Mouse (Mus musculus) brain, embryonic 14.5 days (tissue): ENCODE data around the gene Gm15217. TPM values are rescaled to one million over a fixed set of nuclear protein-coding genes. Genes with fewer than 3 reads are reported as not detected.

Experiments used
- DNase-seq: peaks from one replicate; pipeline ENCODE4 v3.0.0-alpha.2; 2011; ENCODE audit warnings: low read depth
- CTCF ChIP-seq: fragments of 200-500 bp; IDR thresholded peaks from 2 replicates; pipeline ENCODE4 v1.5.1; 2012; ENCODE audit warnings: inconsistent platforms, mild to moderate bottlenecking, moderate library complexity, borderline replicate concordance; ENCODE audit not compliant: insufficient read depth, insufficient read length; ENCODE audit errors: extremely low read depth
- POLR2A ChIP-seq: fragments of 200-500 bp; IDR thresholded peaks from 2 replicates; pipeline ENCODE4 v1.6.1; 2012; ENCODE audit warnings: mild to moderate bottlenecking, inconsistent platforms, borderline replicate concordance; ENCODE audit not compliant: poor library complexity, insufficient read depth, insufficient read length, severe bottlenecking; ENCODE audit errors: extremely low read depth
- polyA plus RNA-seq: library from polyadenylated mRNA; depleted of rRNA; stranded (reverse); fragments of >200 nt; gene quantifications from 2 replicates; pipeline ENCODE4 v1.2.3, GENCODE M21; 2012; rRNA removed

Gene Gm15217
- polyA plus RNA-seq, 1 experiment, result not detected

DNA sequence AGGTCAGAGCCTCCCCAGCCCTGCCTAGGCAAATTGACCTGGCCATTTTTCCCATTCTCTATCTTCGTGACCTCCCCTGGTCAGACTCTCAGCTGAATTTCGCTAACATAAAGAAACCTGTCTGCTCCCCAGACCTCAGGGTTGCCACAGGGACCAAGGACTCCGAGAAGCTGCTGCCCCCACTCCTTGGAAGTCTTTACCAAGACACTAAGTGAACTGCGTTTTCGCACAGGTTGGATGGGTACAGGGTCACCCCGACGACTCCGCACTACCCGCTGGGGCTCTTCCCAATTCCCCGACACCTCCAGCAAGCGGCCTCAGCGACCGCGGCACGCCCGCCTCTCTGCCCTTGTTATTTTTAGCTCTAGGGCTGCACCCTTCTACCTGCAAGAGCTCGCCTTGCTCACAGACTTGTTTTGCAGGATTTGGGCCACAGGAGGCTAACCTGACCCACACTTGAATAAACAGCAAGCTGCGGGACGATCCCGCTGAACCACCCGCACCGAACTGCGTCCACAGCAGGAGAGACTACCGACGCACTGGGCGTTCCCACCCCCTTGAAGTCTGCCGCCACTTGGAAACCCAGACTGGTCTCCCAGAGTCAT is 19.0 kb downstream of the Gm15217 start:
- no peak for DNase-seq
- TF ChIP-seq CTCF (no peak), POLR2A (no peak)

DNA sequence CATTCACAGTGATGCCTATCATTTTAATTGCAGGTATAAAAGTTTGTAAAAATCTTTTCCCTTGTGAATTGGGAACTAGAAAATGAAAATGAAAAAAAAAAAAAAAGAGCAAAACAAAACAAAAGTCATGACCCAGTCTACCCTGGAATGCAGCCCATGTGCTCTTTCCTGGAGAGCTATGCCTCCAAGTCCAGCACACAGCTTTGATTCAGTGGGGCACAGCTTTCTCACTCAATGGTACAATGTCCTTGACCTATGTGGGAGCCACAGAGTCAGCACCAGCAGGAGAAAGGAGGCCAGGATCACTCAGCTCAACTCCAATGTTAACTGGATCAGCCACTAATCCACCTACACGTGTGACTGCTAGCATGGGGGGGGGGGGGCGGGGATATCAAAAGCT is 20.7 kb downstream of the Gm15217 start:
- TF ChIP-seq CTCF (no peak), POLR2A (no peak)

DNA sequence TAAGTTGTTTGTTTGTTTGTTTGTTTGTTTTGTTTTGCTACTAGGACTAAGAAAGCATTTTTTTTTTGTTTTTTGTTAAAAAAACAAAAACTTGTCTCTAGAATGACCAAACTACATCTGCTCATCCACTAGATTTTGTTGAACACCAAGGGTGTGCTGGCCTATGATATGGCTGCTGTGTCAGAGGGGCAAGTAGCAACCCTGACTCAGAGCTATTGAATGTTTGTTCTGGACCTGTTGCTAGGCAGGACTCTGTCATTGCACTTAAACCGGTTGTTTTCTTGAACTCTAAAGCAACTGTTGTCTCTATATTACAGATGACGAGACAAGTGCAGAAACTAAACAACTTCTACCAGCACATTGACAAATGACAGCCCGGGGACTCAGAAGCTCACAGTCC is 29.1 kb downstream of the Gm15217 start:
- no peak for DNase-seq
- TF ChIP-seq POLR2A (no peak), CTCF (no peak)

More for the DNA sequence above, 20.7 kb downstream of the Gm15217 start:
- DNase-seq, result no peak

DNA sequence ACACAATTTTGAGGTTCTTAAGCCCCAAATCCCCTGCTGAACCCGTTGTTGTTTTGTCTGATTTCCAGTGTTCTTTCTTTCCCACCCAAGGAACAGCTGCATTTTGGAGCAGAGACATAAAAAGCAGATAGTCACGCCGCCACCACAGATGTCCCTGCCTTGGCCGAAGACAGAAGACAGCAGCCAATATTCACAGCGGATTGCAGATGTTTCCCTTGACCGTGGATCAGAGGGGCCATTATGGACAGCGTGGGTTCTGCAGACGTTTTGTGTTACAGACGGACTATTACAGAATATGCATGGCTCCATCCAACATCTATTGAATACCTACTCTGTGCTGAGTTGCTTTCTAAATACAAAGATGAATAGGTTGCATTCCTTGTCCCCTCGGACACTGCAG is 29.8 kb downstream of the Gm15217 start:
- DNase-seq, result no peak

DNA sequence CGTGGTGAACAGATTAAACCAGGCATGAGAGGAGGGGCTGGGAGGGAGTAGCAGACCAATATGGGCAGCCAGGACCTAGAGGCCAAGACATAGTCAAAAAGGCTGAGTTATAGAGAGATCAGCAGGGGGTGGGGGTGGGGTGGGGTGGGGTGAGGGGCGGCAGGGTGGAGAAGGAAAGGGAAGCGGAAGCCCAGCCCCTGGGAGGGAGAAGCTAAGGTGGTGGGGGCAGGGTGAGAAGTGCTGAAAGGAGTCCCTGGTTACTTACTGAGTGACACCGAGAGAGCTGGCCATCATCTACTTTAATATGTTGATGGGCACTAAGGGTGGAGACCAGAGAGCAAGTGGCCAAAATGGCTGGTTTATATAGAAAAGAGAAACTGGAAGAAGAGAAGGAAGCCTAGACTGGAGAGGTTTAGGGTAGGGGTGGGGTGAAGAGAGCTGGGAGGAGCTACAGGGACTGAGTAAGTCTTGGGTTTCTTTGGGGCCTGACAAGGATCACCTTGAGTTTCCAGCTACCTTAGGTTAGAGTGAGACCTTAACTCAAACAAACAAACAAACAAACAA is 31.4 kb downstream of the Gm15217 start:
- no peak for TF ChIP-seq POLR2A
- TF ChIP-seq CTCF, result no peak
- no peak for DNase-seq

More for the DNA sequence above, 29.8 kb downstream of the Gm15217 start:
- TF ChIP-seq CTCF (no peak), POLR2A (no peak)

DNA sequence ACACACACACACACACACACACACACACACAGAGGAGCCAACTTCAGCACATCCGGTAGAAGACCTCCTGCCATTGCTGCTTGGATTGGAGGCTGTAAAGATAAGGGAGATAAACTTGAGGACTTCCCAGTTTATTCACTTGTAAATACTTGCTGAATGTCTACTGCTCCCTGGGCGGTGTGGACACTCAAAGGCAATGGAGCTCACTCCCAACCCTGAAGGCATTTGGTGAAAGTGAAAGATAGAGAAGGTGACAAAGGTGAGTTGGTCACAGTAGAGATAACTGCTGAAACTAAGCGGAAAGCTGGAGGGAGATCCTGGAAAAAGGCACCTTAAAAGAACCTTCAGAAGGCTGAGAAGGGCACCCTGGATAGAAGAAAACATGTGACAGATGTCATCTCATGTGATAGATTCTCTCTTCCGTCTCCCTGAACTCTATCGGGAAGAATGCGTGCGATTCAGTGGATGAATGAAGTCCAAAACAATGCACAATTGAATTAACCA is 33.3 kb downstream of the Gm15217 start:
- TF ChIP-seq CTCF (no peak), POLR2A (no peak)
- DNase-seq, result no peak

DNA sequence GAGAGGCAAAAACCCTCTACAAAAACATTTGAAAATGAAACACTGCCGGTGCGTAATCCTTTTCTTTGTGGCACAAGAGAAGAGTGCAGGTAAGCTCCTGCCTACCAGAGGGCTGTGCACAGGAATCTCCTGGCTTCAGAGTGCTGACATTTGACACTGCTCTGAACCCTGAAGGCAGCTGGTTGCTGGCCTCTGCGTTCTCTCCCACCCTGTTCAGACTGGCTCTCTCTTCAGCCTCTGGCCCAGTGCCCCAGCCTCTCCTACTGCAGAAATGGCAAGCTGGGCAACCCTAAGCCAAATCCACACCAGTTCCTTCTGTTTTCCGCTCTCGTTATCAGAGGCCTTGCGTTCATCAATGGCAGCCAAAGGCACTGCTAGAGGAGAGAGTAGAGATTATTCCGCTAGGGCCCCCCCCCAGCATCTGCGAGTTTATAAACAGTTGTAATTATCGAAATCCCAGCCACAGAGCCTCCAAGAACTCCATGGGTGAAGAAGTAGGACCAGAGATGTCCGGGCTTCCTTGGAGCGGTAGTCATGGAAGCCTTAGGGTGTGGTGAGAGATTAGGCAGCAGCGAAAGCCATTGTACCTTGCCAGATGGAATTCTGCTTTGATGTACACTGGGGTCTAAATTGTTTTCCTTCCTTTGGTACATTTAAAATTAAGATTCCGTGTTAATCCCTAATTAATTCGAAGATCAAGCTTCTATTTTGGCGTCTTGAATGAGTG is 39.3 kb downstream of the Gm15217 start:
- TF ChIP-seq CTCF (no peak), POLR2A (no peak)
- peak; percentile 69 for DNase-seq

DNA sequence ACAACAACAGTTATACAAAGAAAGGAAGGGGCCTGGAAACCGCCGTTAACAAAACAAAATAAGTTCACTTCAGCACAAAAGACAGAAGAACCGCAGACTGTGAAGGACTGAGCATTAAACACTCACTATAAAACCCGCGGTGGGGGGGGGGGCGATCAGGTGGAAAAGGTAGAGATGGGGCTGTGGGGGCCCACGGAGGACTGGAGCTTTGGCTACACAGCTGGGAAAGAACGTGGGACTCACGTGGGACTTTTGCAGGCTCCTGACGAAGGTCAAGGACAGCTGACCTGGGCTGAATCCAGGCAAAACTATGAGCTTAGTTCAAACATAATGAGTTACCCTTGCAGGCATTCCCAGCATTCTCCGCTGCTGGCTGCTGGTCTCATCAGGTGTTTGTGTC is 40.1 kb downstream of the Gm15217 start:
- peak; percentile 19 for DNase-seq
- TF ChIP-seq POLR2A (no peak), CTCF (no peak)

DNA sequence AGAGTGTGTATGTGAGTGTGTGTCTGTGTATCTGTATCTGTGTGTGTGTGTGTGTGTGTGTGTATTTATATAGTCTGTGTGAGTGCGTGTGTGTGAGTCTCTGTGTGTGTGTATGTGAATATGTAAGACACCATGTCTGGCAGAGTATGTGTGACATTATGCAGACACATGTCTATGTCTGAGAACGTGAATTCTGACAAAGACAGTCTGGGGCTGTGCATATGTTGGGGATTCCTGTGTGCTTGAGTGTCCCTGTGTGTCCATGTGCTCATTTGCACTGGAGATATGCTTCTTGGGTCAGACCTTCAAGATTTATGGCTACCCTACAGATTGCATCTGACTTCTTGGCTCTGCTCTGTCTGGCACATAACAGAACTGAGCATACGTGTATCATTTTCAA is 42.6 kb downstream of the Gm15217 start:
- DNase-seq, result no peak
- no peak for TF ChIP-seq CTCF

DNA sequence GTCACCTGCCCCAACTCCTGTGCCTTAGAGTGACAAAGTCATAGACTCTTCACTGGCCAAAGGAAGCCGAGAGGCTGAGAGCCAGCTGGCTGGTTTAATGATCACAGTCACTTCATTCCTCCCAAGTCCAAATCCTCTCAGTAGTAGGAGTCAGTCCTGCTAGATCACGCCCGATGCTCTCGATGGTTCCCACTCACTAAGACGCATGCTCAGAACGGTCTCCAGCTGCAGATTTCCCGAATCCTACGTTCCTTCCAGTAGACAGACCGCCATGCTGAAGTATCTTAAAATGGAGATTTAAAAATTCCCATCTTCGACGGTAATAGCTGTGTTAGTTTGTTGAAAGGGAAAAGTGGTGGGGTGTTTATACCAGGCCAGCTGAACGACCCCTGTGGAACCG is 48.0 kb downstream of the Gm15217 start:
- TF ChIP-seq CTCF, result no peak
- TF ChIP-seq POLR2A, result no peak
- DNase-seq, result no peak

DNA sequence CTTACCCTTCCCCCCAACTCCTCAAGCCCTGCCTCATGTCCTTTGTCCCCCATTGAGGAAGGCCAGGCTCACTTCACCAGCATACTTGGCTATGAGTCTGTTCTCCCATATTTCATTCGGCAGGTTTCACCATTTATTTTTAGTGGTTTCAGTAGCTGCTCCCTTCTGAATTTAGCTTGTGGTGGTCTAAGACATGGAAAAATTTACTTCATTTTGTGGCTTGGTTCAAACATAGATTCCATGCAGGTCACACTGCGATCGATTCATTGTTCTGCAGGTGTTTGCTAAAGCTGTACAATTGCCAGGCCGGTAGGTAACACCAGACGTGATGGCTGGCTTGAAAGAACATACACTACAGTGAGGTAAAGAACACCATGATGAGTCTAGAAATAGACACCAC is 51.0 kb downstream of the Gm15217 start:
- no peak for TF ChIP-seq CTCF
- no peak for TF ChIP-seq POLR2A
- DNase-seq, result no peak

Other genes with a start within 250 kb of the Gm15217 start
- 5.2 and 5.3 TPM in 2 replicates for gene Bmp4, start 11.3 kb downstream of the Gm15217 start, polyA plus RNA-seq